Mouse (Mus musculus) liver, postnatal 0 days (tissue): ENCODE data around the gene Gpr108. TPM values are rescaled to one million over a fixed set of nuclear protein-coding genes. Genes with fewer than 3 reads are reported as not detected.

Source experiments
- ATAC-seq: fragments of 200-750 bp; cut with Nextera tagmentation; 2 replicates; pipeline ENCODE4 v1.8.0; 2017; ENCODE audit warnings: mild to moderate bottlenecking, moderate library complexity
- DNase-seq: peaks from one replicate; pipeline ENCODE4 v3.0.0-alpha.2; 2016
- H3K27ac ChIP-seq: fragments of 300-500 bp; sonication (generic); 2 replicates; pipeline ENCODE4 v1.5.1; 2014; ENCODE audit warnings: antibody characterized with exemption, moderate library complexity, mild to moderate bottlenecking, low read depth
- H3K27me3 ChIP-seq: fragments of 300-500 bp; sonication (generic); 2 replicates; pipeline ENCODE4 v1.6.1; 2014; ENCODE audit warnings: low read length, control low read depth, mixed read lengths; ENCODE audit not compliant: insufficient read depth
- H3K36me3 ChIP-seq: fragments of 300-500 bp; sonication (generic); replicated peaks from 2 replicates; pipeline ENCODE4 v1.6.1; 2014; ENCODE audit warnings: mild to moderate bottlenecking, control low read depth, low read length, moderate library complexity, mixed read lengths; ENCODE audit not compliant: insufficient read depth
- H3K4me1 ChIP-seq: fragments of 300-500 bp; sonication (generic); 2 replicates; pipeline ENCODE4 v1.6.1; 2014; ENCODE audit warnings: antibody characterized with exemption, mild to moderate bottlenecking, control low read depth; ENCODE audit not compliant: insufficient read depth
- H3K4me2 ChIP-seq: fragments of 300-500 bp; sonication (generic); 2 replicates; pipeline ENCODE4 v1.6.1; 2014; ENCODE audit warnings: low read depth, mild to moderate bottlenecking, low read length, moderate library complexity, mixed read lengths
- H3K4me3 ChIP-seq: fragments of 300-500 bp; sonication (generic); 2 replicates; pipeline ENCODE4 v1.5.1; 2014; ENCODE audit warnings: low read depth, low read length
- H3K9ac ChIP-seq: fragments of 300-500 bp; sonication (generic); replicated peaks from 2 replicates; pipeline ENCODE4 v1.6.1; 2014; ENCODE audit warnings: mild to moderate bottlenecking, moderate library complexity
- H3K9me3 ChIP-seq: fragments of 300-500 bp; sonication (generic); 2 replicates; pipeline ENCODE4 v1.6.1; 2016; ENCODE audit warnings: mild to moderate bottlenecking, control low read depth, low read length, mixed read lengths
- CTCF ChIP-seq: sonication (generic); IDR thresholded peaks from 2 replicates; pipeline ENCODE4 v1.5.1; 2016; ENCODE audit warnings: antibody characterized with exemption, low read depth
- EP300 ChIP-seq: IDR thresholded peaks from 2 replicates; pipeline ENCODE4 v1.6.1; 2016; ENCODE audit warnings: antibody characterized with exemption, low read depth, mild to moderate bottlenecking
- WGBS: fragments of 180-500 bp; shearing (Covaris S2); extraction: QIAGEN DNeasy Blood & Tissue Kit; methylation state at CpG from one replicate; pipeline ENCODE4 v1.1.7; 2014; ENCODE audit not compliant: insufficient replicate concordance; 5-methylcytosine and 5-hydroxymethylcytosine counted together
- polyA plus RNA-seq: library from polyadenylated mRNA; unstranded; fragments of >200 nt; fragmentation: Nextera tagmentation; extraction: Ambion mirVana; gene quantifications from 2 replicates; pipeline ENCODE4 v1.2.1, GENCODE M21; 2015

Gene Gpr108
- polyA plus RNA-seq, 1 experiment from 2014 or later = 9.2 TPM

GRCm38 (mm10) chr17:57245311-57245929, 2.8 kb downstream of the Gpr108 start:
- no peaks in the 10 kb centered on the region for H3K27me3 ChIP-seq
- TF ChIP-seq EP300 (no peak), CTCF (no peak)
- WGBS = 84% methylated on average over 10 of the region's 10 CpGs
- H3K27ac ChIP-seq = 0 out of 2 replicates have a peak overlapping the region, but pooled peaks have one; percentile 7
- H3K9ac ChIP-seq = no peak overlapping the region
- no peaks in the 10 kb centered on the region for H3K9me3 ChIP-seq
- H3K4me3 ChIP-seq = no peak overlapping the region
- peaks cover 29% of the 10 kb centered on the region for H3K4me1 ChIP-seq
- no peak overlapping the region for H3K4me2 ChIP-seq
- DNase-seq (no peak), ATAC-seq (no peak)
- H3K36me3 ChIP-seq = peaks cover 12% of the 10 kb centered on the region

GRCm38 (mm10) chr17:57243650-57244370, 4.4 kb downstream of the Gpr108 start:
- Histone ChIP-seq H3K4me1 (peaks cover 17% of the 10 kb centered on the region), H3K36me3 (peaks cover 12% of the 10 kb centered on the region), H3K4me2 (no peak overlapping the region), H3K4me3 (no peak overlapping the region), H3K9ac (0 out of 2 replicates have a peak overlapping the region, but pooled peaks have one; percentile 11), H3K27ac (no peak overlapping the region), H3K27me3 (no peaks in the 10 kb centered on the region), H3K9me3 (no peaks in the 10 kb centered on the region)
- DNase-seq (no peak), ATAC-seq (no peak)
- WGBS = 61% methylated on average over 10 of the region's 10 CpGs
- TF ChIP-seq CTCF = no peak
- no peak for TF ChIP-seq EP300

DNA sequence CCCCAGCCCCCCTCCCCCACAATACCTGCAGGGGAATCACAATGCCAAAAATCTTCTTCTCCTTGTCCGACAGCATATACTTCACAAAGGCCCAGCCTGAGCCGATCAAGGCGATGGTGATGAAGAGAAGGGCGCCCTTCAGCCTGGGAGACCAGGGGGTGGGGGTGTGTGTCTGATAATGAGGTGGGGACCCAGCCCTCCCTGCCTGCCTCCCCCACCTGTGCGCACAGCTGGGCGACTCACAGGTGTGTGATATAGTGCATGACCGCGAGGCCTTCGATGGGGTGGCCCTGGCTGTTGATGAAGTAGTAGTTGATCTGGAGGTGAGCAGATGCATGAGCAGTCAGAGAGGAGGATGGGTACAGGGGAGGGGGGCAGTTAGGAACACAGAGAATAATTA, 11.1 kb downstream of the Gpr108 start:
- ATAC-seq = no peak
- no peaks in the 10 kb centered on the region for H3K9me3 ChIP-seq
- WGBS = 96% methylated on average over 9 of the region's 9 CpGs
- no peaks in the 10 kb centered on the region for H3K27me3 ChIP-seq
- DNase-seq = no peak
- H3K9ac ChIP-seq = no peak overlapping the region
- H3K27ac ChIP-seq = no peak overlapping the region
- 0 out of 2 replicates have a peak, but pooled peaks cover 2% of the 10 kb centered on the region for H3K4me1 ChIP-seq
- H3K4me2 ChIP-seq = no peak overlapping the region
- TF ChIP-seq EP300 (no peak), CTCF (no peak)
- no peak overlapping the region for H3K4me3 ChIP-seq
- H3K36me3 ChIP-seq = peaks cover 36% of the 10 kb centered on the region

DNA sequence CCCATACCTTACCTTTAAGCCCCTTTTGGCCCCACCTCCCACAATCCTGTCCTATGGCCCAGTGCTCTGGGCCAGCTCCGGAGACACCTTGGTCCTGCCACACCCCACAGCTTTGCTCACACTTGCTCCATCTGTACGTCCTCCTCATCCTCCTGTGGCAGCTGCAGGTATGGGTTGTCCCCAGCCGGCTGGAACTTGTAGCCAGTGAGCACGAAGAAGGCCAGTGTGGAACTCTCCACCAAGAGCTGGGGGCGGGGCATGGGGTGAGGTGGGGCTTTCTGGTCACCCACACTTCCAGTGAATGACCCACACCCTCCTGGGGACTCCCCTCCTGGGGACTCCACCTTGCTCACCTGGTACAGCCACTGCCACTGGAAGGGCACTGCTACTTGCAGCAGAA, 12.4 kb downstream of the Gpr108 start:
- Histone ChIP-seq H3K27ac (no peak overlapping the region), H3K4me2 (peak overlapping the region; percentile 70), H3K4me1 (peaks cover 12% of the 10 kb centered on the region), H3K9me3 (no peaks in the 10 kb centered on the region), H3K9ac (peak overlapping the region; percentile 23), H3K27me3 (no peaks in the 10 kb centered on the region), H3K36me3 (peaks cover 32% of the 10 kb centered on the region), H3K4me3 (peak overlapping the region; percentile 35)
- ATAC-seq = no peak
- TF ChIP-seq CTCF (no peak), EP300 (no peak)
- DNase-seq = no peak
- 65% methylated on average over 5 of the region's 5 CpGs for WGBS

DNA sequence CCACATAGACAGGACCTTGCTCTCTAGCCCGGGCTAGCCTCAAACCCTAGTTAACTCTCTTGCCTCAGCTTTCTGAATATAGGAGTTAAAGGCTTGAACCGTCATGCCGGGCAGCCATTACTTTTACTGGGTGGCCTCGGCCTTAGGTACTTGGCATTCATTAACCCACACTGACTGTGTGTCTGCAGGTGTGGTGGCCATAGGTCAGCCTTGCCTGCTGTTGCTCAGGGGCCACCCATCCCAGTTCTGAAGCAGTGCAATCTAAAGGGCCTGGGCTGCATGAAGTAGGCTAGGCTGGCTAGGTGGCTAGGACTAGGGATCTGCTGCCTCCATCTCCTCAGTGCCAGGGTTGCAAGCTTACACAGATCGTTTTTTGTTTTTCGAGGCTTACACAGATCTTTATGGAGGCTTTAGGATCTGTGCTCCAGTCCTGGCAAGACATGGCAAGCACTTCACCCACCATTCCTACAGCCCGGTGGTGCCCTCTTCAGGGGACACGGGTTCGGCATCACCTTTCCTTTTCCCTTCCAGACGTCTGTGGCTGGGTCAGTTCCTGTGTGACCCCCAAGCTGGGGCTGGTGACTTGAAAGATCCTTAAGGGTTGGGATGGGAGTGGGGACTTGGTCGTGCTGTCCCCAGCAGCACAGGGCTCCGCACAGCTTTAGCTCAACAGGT, 13.9 kb downstream of the Gpr108 start:
- TF ChIP-seq EP300 = no peak
- peak; percentile 47 for TF ChIP-seq CTCF
- H3K9me3 ChIP-seq = no peaks in the 10 kb centered on the region
- 70% methylated on average over 12 of the region's 12 CpGs for WGBS
- DNase-seq (no peak), ATAC-seq (peak; percentile 37)
- H3K27ac ChIP-seq = peak overlapping the region; percentile 95
- H3K4me3 ChIP-seq = peak overlapping the region; percentile 48
- H3K27me3 ChIP-seq = no peaks in the 10 kb centered on the region
- H3K9ac ChIP-seq = peak overlapping the region; percentile 66
- peaks cover 26% of the 10 kb centered on the region for H3K4me1 ChIP-seq
- peak overlapping the region; percentile 70 for H3K4me2 ChIP-seq
- H3K36me3 ChIP-seq = peaks cover 32% of the 10 kb centered on the region

GRCm38 (mm10) chr17:57233038-57233437, 15.2 kb downstream of the Gpr108 start:
- DNase-seq (peak; percentile 80), ATAC-seq (peak; percentile 78)
- WGBS = 37% methylated on average over 7 of the region's 7 CpGs
- peak overlapping the region; percentile 95 for H3K27ac ChIP-seq
- no peaks in the 10 kb centered on the region for H3K9me3 ChIP-seq
- TF ChIP-seq EP300 (peak; percentile 81), CTCF (no peak)
- peaks cover 35% of the 10 kb centered on the region for H3K4me1 ChIP-seq
- no peaks in the 10 kb centered on the region for H3K27me3 ChIP-seq
- peak overlapping the region; percentile 48 for H3K4me3 ChIP-seq
- peak overlapping the region; percentile 66; the same call in 1 of the 2 replicates for H3K9ac ChIP-seq
- H3K4me2 ChIP-seq = peak overlapping the region; percentile 70
- peaks cover 30% of the 10 kb centered on the region for H3K36me3 ChIP-seq
